Mouse (Mus musculus) olfactory bulb, adult 2 months (tissue): ENCODE data around the gene D130043K22Rik. TPM values are rescaled to one million over a fixed set of nuclear protein-coding genes. Genes with fewer than 3 reads are reported as not detected.

Source experiments
- H3K27ac ChIP-seq: fragments of 200-500 bp; 2 replicates; pipeline ENCODE4 v1.5.1; 2012; ENCODE audit warnings: low read depth, low read length; ENCODE audit not compliant: insufficient read depth
- H3K4me1 ChIP-seq: fragments of 200-500 bp; 2 replicates; pipeline ENCODE4 v1.6.1; 2012; ENCODE audit warnings: low read length; ENCODE audit not compliant: control insufficient read depth, insufficient read depth
- H3K4me3 ChIP-seq: fragments of 200-500 bp; 2 replicates; pipeline ENCODE4 v1.5.1; 2012; ENCODE audit warnings: mild to moderate bottlenecking, low read depth, low read length, moderate library complexity; ENCODE audit not compliant: insufficient read depth
- CTCF ChIP-seq: fragments of 200-500 bp; IDR thresholded peaks from 2 replicates; pipeline ENCODE4 v1.5.1; 2012; ENCODE audit warnings: low read depth, mild to moderate bottlenecking, low read length, moderate library complexity; ENCODE audit not compliant: insufficient read depth
- POLR2A ChIP-seq: fragments of 200-500 bp; IDR thresholded peaks from 2 replicates; pipeline ENCODE4 v1.6.1; 2012; ENCODE audit warnings: mild to moderate bottlenecking, low read depth, low read length, moderate library complexity; ENCODE audit not compliant: insufficient read depth
- WGBS: fragments of 180-500 bp; shearing (Covaris S2); methylation state at CpG from one replicate; pipeline ENCODE4 v1.1.7; 2018; 5-methylcytosine and 5-hydroxymethylcytosine counted together
- polyA plus RNA-seq: library from polyadenylated mRNA; stranded (reverse); fragments of >200 nt; gene quantifications from 2 replicates; pipeline ENCODE4 v1.2.4, GENCODE M21; 2012; ENCODE audit warnings: low replicate concordance; ENCODE audit not compliant: missing spikeins, insufficient read depth, insufficient read length

Gene D130043K22Rik
- polyA plus RNA-seq, 1 experiment, result not detected

GRCm38 (mm10) chr13:24936772-24937107 is 91.8 kb downstream of the D130043K22Rik start:
- H3K4me3 ChIP-seq, result peak overlapping the region; percentile 95
- peaks cover 14% of the 10 kb centered on the region for H3K4me1 ChIP-seq
- peak overlapping the region; percentile 81 for H3K27ac ChIP-seq
- WGBS, result 26% methylated on average over 5 of the region's 5 CpGs
- no peak for TF ChIP-seq POLR2A
- no peak for TF ChIP-seq CTCF

GRCm38 (mm10) chr13:24937108-24937838 is 92.3 kb downstream of the D130043K22Rik start, which contains the start of gene Aldh5a1:
TSS of gene Aldh5a1 (minus strand) at chr13:24937661.
- H3K4me3 ChIP-seq, result peak within 1 kb of the TSS; percentile 95
- peak within 1 kb of the TSS; percentile 81 for H3K27ac ChIP-seq
- TF ChIP-seq CTCF, result no peak
- TF ChIP-seq POLR2A, result peak; percentile 66
- H3K4me1 ChIP-seq, result peaks cover 14% of the 10 kb centered on the region
- WGBS, result under 1% methylated on average over 75 of the region's 75 CpGs

DNA sequence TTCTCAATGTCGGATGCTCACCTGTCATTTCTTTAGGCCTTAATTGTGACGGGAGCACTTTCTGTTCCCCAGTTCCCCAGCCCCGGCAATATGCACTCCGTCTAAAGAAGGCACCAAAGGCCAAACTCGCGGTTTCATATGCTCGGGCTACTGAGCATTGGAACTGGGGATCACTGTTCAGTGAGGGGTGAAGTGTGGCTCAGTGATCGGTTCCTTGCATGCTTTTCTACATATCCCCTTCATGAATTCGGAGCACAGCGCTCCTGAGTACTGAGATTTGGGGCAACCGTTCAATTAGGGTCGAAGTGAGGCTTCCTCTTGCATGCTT is 92.9 kb downstream of the D130043K22Rik start:
- TF ChIP-seq POLR2A (no peak), CTCF (no peak)
- 9% methylated on average over 12 of the region's 12 CpGs for WGBS

DNA sequence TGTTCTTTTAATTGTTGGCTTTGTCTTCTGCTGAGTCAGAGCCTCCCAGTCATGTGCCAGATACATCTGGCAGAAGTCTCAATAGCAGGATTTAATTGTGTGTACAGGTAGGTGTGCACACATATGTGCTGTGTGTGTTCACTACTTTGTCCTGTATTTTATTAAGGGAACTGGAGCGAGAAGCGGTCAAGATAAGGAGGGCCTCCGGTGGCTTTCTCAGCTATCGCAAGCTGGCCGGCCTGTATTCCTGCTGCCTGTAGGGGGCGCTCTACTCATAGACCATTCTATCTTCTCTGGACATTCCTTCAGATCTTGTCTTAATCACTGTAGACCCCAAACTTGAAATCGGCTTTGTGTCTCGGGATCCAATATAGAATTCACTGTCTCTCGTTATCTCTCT is 93.7 kb downstream of the D130043K22Rik start:
- 34% methylated on average over 9 of the region's 9 CpGs for WGBS
- Histone ChIP-seq H3K4me1 (peaks cover 11% of the 10 kb centered on the region), H3K4me3 (no peak overlapping the region), H3K27ac (peak overlapping the region; percentile 57)
- TF ChIP-seq POLR2A, result no peak
- TF ChIP-seq CTCF, result peak; percentile 83

More for the DNA sequence above, 92.9 kb downstream of the D130043K22Rik start:
- Histone ChIP-seq H3K4me3 (peak overlapping the region; percentile 95), H3K4me1 (peaks cover 16% of the 10 kb centered on the region), H3K27ac (peak overlapping the region; percentile 36)

DNA sequence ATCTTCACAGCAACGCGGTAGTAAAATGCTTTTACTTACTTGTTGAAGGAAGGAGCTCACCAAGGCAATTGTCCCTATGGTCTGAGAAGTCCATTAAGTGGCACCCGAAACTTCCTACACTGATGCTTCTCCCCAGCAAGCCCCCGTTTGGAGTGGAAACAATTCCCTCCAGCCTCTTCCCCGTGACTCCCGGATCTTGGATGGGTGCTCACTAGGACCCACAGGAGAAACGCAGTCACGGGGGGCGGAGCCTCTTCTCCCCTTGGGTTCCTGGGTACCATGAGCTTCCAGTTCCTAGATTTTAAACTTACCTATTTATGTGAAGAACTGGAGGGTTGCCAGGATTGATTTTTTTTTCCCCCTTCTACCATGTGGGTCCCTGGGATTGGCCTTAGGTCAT is 94.5 kb downstream of the D130043K22Rik start:
- Histone ChIP-seq H3K27ac (no peak overlapping the region), H3K4me3 (no peak overlapping the region), H3K4me1 (peaks cover 11% of the 10 kb centered on the region)
- TF ChIP-seq POLR2A (no peak), CTCF (no peak)
- 90% methylated on average over 9 of the region's 9 CpGs for WGBS

- Histone ChIP-seq H3K27ac (peak within 1 kb of the TSS; percentile 50; the same call in 1 of the 2 replicates), H3K4me3 (peak within 1 kb of the TSS; percentile 12; the same call in 1 of the 2 replicates), H3K4me1 (peaks cover 6% of the 10 kb centered on the region)
- no peak for TF ChIP-seq POLR2A
- TF ChIP-seq CTCF, result no peak
- 43% methylated on average over 17 of the region's 17 CpGs for WGBS
Observed at GRCm38 (mm10) chr13:24942512-24943282, 97.8 kb downstream of the D130043K22Rik start, which contains the start of gene Gpld1. TSS of gene Gpld1 (plus strand) at chr13:24943152.

- no peak overlapping the region for H3K4me3 ChIP-seq
Observed at GRCm38 (mm10) chr13:24943303-24943702, 98.4 kb downstream of the D130043K22Rik start.

GRCm38 (mm10) chr13:24945567-24945966 is 100.6 kb downstream of the D130043K22Rik start:
- H3K4me1 ChIP-seq, result peaks cover 2% of the 10 kb centered on the region
- no peak overlapping the region for H3K27ac ChIP-seq
- 28% methylated on average over 4 of the region's 4 CpGs for WGBS
- H3K4me3 ChIP-seq, result no peak overlapping the region
- TF ChIP-seq POLR2A, result no peak
- TF ChIP-seq CTCF, result no peak

More at GRCm38 (mm10) chr13:24943303-24943702, 98.4 kb downstream of the D130043K22Rik start:
- Histone ChIP-seq H3K27ac (no peak overlapping the region), H3K4me1 (peaks cover 2% of the 10 kb centered on the region)
- WGBS, result 75% methylated on average over 8 of the region's 8 CpGs
- TF ChIP-seq CTCF (no peak), POLR2A (no peak)

DNA sequence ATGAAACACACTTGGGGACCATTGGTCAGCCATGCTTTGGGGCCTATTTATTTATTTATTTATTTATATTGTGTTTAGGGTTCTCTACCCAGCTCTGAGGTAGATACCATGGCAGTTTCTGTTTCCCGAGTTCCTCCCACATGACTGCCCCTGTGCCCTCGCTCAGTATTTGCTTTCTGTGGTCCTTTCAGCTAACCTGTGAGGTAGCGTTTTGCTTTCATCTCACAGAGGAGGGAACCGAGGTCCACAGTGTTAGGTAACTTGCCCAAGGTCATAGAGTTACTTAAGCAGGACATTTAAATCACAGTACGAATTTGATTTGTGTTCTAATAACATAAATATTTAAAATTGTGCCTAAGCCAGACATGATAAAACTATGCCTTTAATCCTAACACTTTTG is 102.2 kb downstream of the D130043K22Rik start:
- H3K27ac ChIP-seq, result no peak overlapping the region
- 94% methylated on average over 5 of the region's 5 CpGs for WGBS
- no peak for TF ChIP-seq POLR2A
- TF ChIP-seq CTCF, result no peak
- H3K4me1 ChIP-seq, result peaks cover 2% of the 10 kb centered on the region
- no peak overlapping the region for H3K4me3 ChIP-seq
